ENCODE assay signal across 7 mouse cellular contexts in genomic region chr10:83995913-83996312, GRCm38 (mm10).
DNase-seq lines count a peak whose midpoint lies in the region; ATAC-seq and TF ChIP-seq lines count a peak whose summit lies in the region.

No protein-coding gene starts in this region.

- peak; percentile 46 for DNase-seq in adrenal gland, postnatal 25 days
- peak; percentile 57 to 70 for DNase-seq in gastrocnemius, adult 8-10 months (ENCODE audit: low spot score in 2 of 2)
- DNase-seq in kidney, adult 18-20 months = peak; percentile 68
- DNase-seq in lung, postnatal 14 days = peak; percentile 85
- no peak for DNase-seq in cerebellum, postnatal 36 days
- no peak for DNase-seq in midbrain, postnatal 0 days (ENCODE audit: low spot score)

- no peaks in the 10 kb centered on the region for H3K9me3 ChIP-seq in hindbrain, embryonic 13.5 days
- H3K9me3 ChIP-seq in midbrain, postnatal 0 days (ENCODE audit: low read length) = no peaks in the 10 kb centered on the region

- 87% methylated on average over 4 of the region's 4 CpGs for WGBS in hindbrain, embryonic 13.5 days
- WGBS in midbrain, postnatal 0 days = 83% methylated on average over 4 of the region's 4 CpGs

- H3K9ac ChIP-seq in hindbrain, embryonic 13.5 days = no peak overlapping the region
- H3K9ac ChIP-seq in midbrain, postnatal 0 days (replicated peaks; ENCODE audit: low read length, poor library complexity, severe bottlenecking) = no peak overlapping the region

- H3K27ac ChIP-seq in hindbrain, embryonic 13.5 days = no peak overlapping the region
- no peak overlapping the region for H3K27ac ChIP-seq in midbrain, postnatal 0 days (ENCODE audit: low read depth, low read length)

- no peak for TF ChIP-seq CTCF in midbrain, postnatal 0 days (IDR thresholded peaks at IDR 0.05)

- H3K36me3 ChIP-seq in hindbrain, embryonic 13.5 days = no peaks in the 10 kb centered on the region
- H3K36me3 ChIP-seq in midbrain, postnatal 0 days (ENCODE audit: insufficient read depth, low read length) = no peaks in the 10 kb centered on the region

- no peak overlapping the region for H3K4me2 ChIP-seq in hindbrain, embryonic 13.5 days
- no peak overlapping the region for H3K4me2 ChIP-seq in midbrain, postnatal 0 days (ENCODE audit: low read depth, low read length, poor library complexity, severe bottlenecking)

- H3K4me3 ChIP-seq in hindbrain, embryonic 13.5 days = no peak overlapping the region
- H3K4me3 ChIP-seq in midbrain, postnatal 0 days (ENCODE audit: low read depth, low read length) = no peak overlapping the region

- no peak for ATAC-seq in hindbrain, embryonic 13.5 days (ENCODE audit: low FRiP score)
- ATAC-seq in midbrain, postnatal 0 days (ENCODE audit: low FRiP score) = no peak

- H3K27me3 ChIP-seq in hindbrain, embryonic 13.5 days = no peaks in the 10 kb centered on the region
- H3K27me3 ChIP-seq in midbrain, postnatal 0 days (ENCODE audit: insufficient read depth, low read length) = no peaks in the 10 kb centered on the region

- H3K4me1 ChIP-seq in hindbrain, embryonic 13.5 days (replicated peaks) = peaks cover 10% of the 10 kb centered on the region
- H3K4me1 ChIP-seq in midbrain, postnatal 0 days (ENCODE audit: insufficient read depth, low read length) = no peaks in the 10 kb centered on the region

Comparison
In these comparisons a context has a peak if more than half of its experiments do, and no peak if none do; other contexts are left out.
1. DNase-seq: peak in adrenal gland, postnatal 25 days (single experiment), gastrocnemius, adult 8-10 months (2 of 2), kidney, adult 18-20 months (single experiment) and lung, postnatal 14 days (single experiment); none in cerebellum, postnatal 36 days (0 of 2) and midbrain, postnatal 0 days (single experiment).